Mouse (Mus musculus) erythroblast, embryonic 14.5 days (primary cell): ENCODE measurements around the gene Foxn3.

Source experiments
- GATA1 ChIP-seq: IDR thresholded peaks from 2 replicates; pipeline ENCODE4 v1.6.1; 2012; ENCODE audit warnings: low read length, inconsistent platforms, mixed read lengths
- TAL1 ChIP-seq: IDR thresholded peaks from 3 replicates; pipeline ENCODE4 v1.6.1; 2012; ENCODE audit warnings: low read length, inconsistent platforms, mixed read lengths

DNA sequence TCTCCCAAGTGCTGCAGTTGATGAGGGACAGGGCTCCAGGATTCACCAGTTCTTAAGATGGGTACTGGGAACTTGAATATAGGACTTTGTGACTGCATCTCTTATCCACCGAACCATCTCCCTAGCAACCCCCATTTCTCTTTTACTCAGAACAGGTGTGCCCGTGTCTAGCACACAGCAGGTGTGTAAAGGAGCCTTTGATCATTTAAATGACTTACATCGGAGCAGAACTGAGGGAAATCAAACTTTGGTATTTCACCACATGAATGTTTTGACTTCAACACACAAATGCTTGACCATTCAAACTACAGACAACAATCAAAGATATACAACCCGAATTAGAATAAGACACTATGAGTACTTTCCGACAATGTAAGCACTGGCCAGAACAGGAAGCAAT is 204.7 kb downstream of the Foxn3 start:
- no peak for TF ChIP-seq GATA1
- no peak for TF ChIP-seq TAL1
